ENCODE assay signal across 8 mouse cellular contexts in the genomic region with DNA sequence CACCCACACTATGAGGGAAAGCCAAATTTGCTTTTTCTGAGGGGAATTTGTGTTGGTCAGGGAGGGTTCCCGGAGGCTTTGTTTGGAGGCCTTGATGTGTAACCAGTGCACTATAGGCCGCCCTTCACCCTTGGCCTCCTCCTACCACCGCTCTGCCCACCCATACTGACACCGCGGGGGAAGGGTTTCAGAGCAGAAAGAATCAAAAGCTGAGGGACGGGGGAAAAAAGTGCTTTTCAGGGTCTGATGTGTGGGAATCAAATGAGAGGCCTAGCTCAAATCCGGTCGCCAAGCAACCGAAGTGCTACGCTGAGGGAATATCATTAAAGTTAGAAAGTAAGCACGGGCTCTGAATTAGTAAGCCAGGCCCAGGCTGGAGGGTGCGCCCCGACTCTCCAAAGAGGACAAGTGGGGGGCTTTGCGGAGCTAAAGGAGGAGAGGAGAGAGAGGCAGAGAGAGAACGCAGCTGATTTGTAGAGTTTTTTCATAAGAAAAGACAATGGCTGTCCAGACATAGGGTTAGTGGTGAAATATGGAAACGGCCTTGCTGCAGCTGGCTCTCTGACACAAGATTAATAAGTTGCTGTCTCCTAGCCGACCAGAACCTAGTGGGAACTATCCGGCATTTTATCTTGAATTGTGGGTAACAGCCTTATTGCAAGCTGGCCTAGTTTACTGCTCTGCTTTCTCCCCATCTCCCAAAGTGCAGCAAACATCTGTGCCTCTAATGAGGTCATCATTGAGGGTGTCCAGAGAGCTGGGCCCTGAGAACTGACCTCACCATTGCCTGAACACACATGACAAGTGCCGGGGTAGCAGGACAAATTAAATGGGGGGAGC.
A peak's percentile ranks its signal among the peaks of the same experiment; 100 is the strongest.
DNase-seq lines count a peak whose midpoint lies in the region; ATAC-seq lines count a peak whose summit lies in the region.

No protein-coding gene starts in this region.

- H3K27me3 ChIP-seq in hindbrain, embryonic 13.5 days, result no peaks in the 10 kb centered on the region
- no peaks in the 10 kb centered on the region for H3K27me3 ChIP-seq in midbrain, embryonic 11.5 days (ENCODE audit: control insufficient read depth, insufficient read depth, low read length)

- H3K27ac ChIP-seq in hindbrain, embryonic 13.5 days, result peak overlapping the region; percentile 82
- peak overlapping the region; percentile 95 for H3K27ac ChIP-seq in midbrain, embryonic 11.5 days (ENCODE audit: low read depth, low read length)

- H3K9me3 ChIP-seq in hindbrain, embryonic 13.5 days, result no peaks in the 10 kb centered on the region
- no peaks in the 10 kb centered on the region for H3K9me3 ChIP-seq in midbrain, embryonic 11.5 days (ENCODE audit: control insufficient read depth, low read length)

- peak; percentile 85 for ATAC-seq in hindbrain, embryonic 13.5 days (ENCODE audit: low FRiP score)
- ATAC-seq in midbrain, embryonic 11.5 days (ENCODE audit: low FRiP score), result peak; percentile 86
- no peak for ATAC-seq in megakaryocyte-erythroid progenitor cell, adult 5-6 weeks (replicated peaks; ENCODE audit: low FRiP score, low TSS enrichment, poor library complexity, severe bottlenecking)
- ATAC-seq in granulocyte monocyte progenitor cell, adult 5-6 weeks (replicated peaks; ENCODE audit: poor library complexity, severe bottlenecking), result no peak

- no peak overlapping the region for H3K9ac ChIP-seq in hindbrain, embryonic 13.5 days
- peak overlapping the region; percentile 51 for H3K9ac ChIP-seq in midbrain, embryonic 11.5 days (ENCODE audit: low read length)

- no peak overlapping the region for H3K4me3 ChIP-seq in hindbrain, embryonic 13.5 days
- H3K4me3 ChIP-seq in midbrain, embryonic 11.5 days (ENCODE audit: low read depth, low read length), result no peak overlapping the region

- WGBS in hindbrain, embryonic 13.5 days, result 9% methylated on average over 19 of the region's 19 CpGs
- 10% methylated on average over 19 of the region's 19 CpGs for WGBS in midbrain, embryonic 11.5 days

- H3K4me2 ChIP-seq in hindbrain, embryonic 13.5 days, result peak overlapping the region; percentile 15; the same call in 1 of the 2 replicates
- peak overlapping the region; percentile 24; the same call in 1 of the 2 replicates for H3K4me2 ChIP-seq in midbrain, embryonic 11.5 days

- peaks cover 55% of the 10 kb centered on the region for H3K4me1 ChIP-seq in hindbrain, embryonic 13.5 days (replicated peaks)
- peaks cover 64% of the 10 kb centered on the region for H3K4me1 ChIP-seq in midbrain, embryonic 11.5 days (ENCODE audit: control insufficient read depth, insufficient read depth, low read length)

- H3K36me3 ChIP-seq in hindbrain, embryonic 13.5 days, result no peaks in the 10 kb centered on the region
- no peaks in the 10 kb centered on the region for H3K36me3 ChIP-seq in midbrain, embryonic 11.5 days (ENCODE audit: control insufficient read depth, insufficient read depth, low read length)

- DNase-seq in adrenal gland, adult 2 months, result peak; percentile 10
- DNase-seq in adrenal gland, postnatal 4 days (ENCODE audit: low spot score in 2 of 2), result no peak
- peak; percentile 87 for DNase-seq in embryo, embryonic 11 days
- peak; percentile 97 for DNase-seq in midbrain, embryonic 11.5 days (ENCODE audit: low spot score, missing footprints)
- no peak for DNase-seq in kidney, adult 9 months

Comparison
In these comparisons a context has a peak if more than half of its experiments do, and no peak if none do; other contexts are left out.
1. DNase-seq: peak in adrenal gland, adult 2 months (single experiment), embryo, embryonic 11 days (single experiment) and midbrain, embryonic 11.5 days (single experiment); none in adrenal gland, postnatal 4 days (0 of 2) and kidney, adult 9 months (single experiment).
2. ATAC-seq: peak in hindbrain, embryonic 13.5 days (single experiment) and midbrain, embryonic 11.5 days (single experiment); none in megakaryocyte-erythroid progenitor cell, adult 5-6 weeks (single experiment) and granulocyte monocyte progenitor cell, adult 5-6 weeks (single experiment).